Mouse (Mus musculus): ENCODE data around the gene Blzf1. TPM values are rescaled to one million over a fixed set of nuclear protein-coding genes. Genes with fewer than 3 reads are reported as not detected.

Gene Blzf1
- polyA plus RNA-seq, 1 experiment from 2014 or later = 25.1 TPM

DNA sequence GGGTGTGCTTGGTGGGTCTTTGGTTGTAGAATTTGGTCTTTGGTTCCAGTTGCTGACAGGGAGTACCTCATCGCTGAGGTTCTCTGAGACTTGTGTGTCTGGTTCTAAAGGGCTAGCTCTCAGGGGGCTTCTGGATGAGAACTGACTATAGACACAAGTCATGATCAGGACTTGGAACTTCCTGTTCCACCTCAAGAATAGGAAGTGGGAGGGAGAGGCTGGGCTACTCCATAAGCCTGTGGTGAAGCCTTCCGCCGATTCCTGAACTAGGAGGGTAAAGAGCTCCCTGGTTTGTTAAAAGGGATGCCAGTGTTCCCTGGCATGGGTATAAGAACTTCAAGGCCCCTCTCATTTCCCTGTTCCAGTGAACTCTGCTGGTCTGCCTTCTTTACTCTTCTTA is 23.3 kb downstream of the Blzf1 start:
- 86% methylated on average over 3 of the region's 3 CpGs for WGBS
- H3K4me1 ChIP-seq = no peaks in the 10 kb centered on the region

DNA sequence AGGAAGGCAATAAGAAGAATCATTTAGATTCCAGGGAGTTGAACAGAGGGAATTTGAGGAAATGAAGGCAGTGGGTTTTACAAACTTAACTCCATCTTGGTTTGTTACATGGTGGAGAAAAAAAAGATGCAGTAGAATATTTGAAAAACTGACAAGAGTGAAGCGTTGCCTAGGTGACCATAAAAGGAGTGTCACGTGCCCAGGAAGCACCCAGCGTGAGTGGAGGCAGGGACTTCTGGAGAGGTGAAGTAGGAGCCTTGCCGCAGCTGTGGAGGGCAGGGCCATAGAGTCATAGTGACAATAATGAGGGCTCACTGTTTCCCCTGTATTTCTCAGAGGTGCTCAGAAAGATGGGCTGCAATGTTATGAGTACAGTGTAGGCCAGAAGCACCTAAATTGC is 28.0 kb downstream of the Blzf1 start:
- no peaks in the 10 kb centered on the region for H3K27me3 ChIP-seq (replicated peaks; ENCODE audit: low read depth, poor library complexity, severe bottlenecking)
- no peak overlapping the region for H3K4me3 ChIP-seq
- DNase-seq (ENCODE audit: low spot score) = no peak
- no peaks in the 10 kb centered on the region for H3K9me3 ChIP-seq
- 71% methylated on average over 4 of the region's 4 CpGs for WGBS
- H3K36me3 ChIP-seq (replicated peaks) = no peaks in the 10 kb centered on the region
- peaks cover 14% of the 10 kb centered on the region for H3K4me1 ChIP-seq
- H3K27ac ChIP-seq (replicated peaks) = no peak overlapping the region

More for the DNA sequence above, 23.3 kb downstream of the Blzf1 start:
- Histone ChIP-seq H3K36me3 (replicated peaks) (no peaks in the 10 kb centered on the region), H3K4me3 (no peak overlapping the region), H3K27me3 (replicated peaks; ENCODE audit: low read depth, poor library complexity, severe bottlenecking) (no peaks in the 10 kb centered on the region), H3K9me3 (no peaks in the 10 kb centered on the region), H3K27ac (replicated peaks) (no peak overlapping the region)
- no peak for DNase-seq (ENCODE audit: low spot score)

DNA sequence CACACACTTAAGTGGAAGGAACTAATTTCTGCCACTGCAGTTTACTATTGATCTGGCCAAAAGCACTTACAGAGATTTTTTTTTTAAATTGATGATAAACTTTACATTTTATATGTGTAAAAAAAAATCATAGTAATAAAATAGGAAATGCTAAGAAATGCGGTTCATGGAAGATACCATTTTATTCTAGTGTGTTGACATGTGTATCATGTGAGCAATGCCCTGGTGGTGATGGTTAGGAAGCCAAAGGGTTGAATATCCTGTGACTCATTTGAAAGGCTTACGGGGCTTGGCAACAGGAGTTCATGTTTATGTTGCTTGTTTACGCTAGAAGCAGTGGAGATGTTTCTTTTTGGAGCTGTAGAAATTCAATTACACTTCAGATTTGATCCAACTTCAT is 30.7 kb downstream of the Blzf1 start:
- Histone ChIP-seq H3K4me3 (no peak overlapping the region), H3K36me3 (replicated peaks) (no peaks in the 10 kb centered on the region), H3K9me3 (no peaks in the 10 kb centered on the region), H3K4me1 (peaks cover 27% of the 10 kb centered on the region), H3K27ac (replicated peaks) (no peak overlapping the region), H3K27me3 (replicated peaks; ENCODE audit: low read depth, poor library complexity, severe bottlenecking) (no peaks in the 10 kb centered on the region)
- no peak for DNase-seq (ENCODE audit: low spot score)
- WGBS = 88% methylated on average over 3 of the region's 3 CpGs

DNA sequence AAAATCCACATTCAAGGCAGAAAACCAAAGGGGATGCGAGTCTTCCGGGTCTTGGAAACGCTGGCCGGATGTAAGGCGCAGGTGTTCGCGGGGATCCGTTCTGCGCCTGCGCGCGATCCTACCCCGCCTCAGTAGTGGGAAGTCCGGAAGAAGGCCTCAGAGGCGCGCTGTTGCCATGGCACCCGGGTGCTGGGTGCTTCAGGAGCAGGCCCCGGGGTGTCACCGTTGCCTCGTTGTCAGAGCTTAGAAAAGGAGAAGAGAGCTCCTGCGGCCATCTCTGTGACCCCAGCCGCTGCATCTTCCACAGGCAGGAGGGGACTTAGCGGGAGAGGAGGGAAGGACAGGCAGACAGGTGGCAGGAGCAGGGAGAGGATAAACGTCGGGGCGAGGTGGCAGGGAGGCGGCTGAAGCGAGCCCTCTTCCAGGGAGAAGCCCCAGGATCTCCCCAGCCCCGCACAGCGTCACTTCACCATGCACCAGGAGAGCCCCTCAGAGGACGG is 31.8 kb downstream of the Blzf1 start, which contains the start of gene Ccdc181:
Gene Ccdc181 (plus strand): TSS at position 131 of the 500 bp plus-strand sequence.
- no peaks in the 10 kb centered on the region for H3K27me3 ChIP-seq (replicated peaks; ENCODE audit: low read depth, poor library complexity, severe bottlenecking)
- no peaks in the 10 kb centered on the region for H3K9me3 ChIP-seq
- H3K4me3 ChIP-seq = peak within 1 kb of the TSS; percentile 78
- H3K27ac ChIP-seq (replicated peaks) = peak within 1 kb of the TSS; percentile 83
- peak; percentile 94 for DNase-seq (ENCODE audit: low spot score)
- peaks cover 27% of the 10 kb centered on the region for H3K4me1 ChIP-seq
- no peaks in the 10 kb centered on the region for H3K36me3 ChIP-seq (replicated peaks)
- under 1% methylated on average over 31 of the region's 31 CpGs for WGBS

DNA sequence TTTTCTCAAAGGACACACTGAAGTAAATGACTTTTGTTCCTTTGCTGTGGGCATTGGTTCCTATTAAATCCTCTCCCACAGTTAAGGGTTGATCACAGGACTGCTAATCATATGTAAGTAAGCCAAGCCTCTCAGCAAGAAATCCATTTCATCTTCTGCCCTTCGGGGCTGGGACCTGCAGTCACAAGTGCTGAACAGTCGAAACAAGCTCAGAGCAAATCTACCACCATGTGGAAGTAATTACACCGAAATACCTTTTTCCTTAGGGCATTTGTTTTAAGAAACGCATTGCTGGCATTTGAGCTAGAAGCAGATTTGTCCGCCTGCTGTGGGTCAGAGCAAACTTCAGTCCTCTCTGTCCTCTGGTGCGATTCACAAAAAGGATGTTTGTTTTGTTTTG is 33.6 kb downstream of the Blzf1 start:
- Histone ChIP-seq H3K4me3 (no peak overlapping the region), H3K9me3 (no peaks in the 10 kb centered on the region), H3K27ac (replicated peaks) (no peak overlapping the region), H3K4me1 (peaks cover 27% of the 10 kb centered on the region), H3K27me3 (replicated peaks; ENCODE audit: low read depth, poor library complexity, severe bottlenecking) (no peaks in the 10 kb centered on the region), H3K36me3 (replicated peaks) (no peaks in the 10 kb centered on the region)
- WGBS = 30% methylated on average over 6 of the region's 6 CpGs
- DNase-seq (ENCODE audit: low spot score) = peak; percentile 32

DNA sequence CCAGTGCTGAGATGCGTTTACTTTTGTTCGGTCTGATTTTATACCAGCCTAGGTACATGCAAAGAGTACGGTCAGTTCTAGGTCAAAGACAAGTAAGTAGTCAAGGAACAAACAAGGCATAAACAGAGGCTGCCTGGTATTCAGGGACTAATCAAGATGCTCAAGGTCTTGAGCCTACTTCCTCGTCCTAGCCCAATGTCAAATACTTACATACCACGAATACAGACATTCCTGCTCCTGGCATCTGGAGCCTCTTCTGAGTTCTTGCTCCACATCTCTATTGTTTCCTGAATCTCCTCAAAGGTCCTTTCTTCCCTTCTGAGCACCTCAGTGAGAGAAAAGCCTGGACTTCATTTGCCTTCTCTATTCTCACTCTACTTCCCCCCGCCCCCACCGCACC is 36.3 kb downstream of the Blzf1 start:
- Histone ChIP-seq H3K36me3 (replicated peaks) (0 out of 2 replicates have a peak, but pooled peaks cover 6% of the 10 kb centered on the region), H3K4me1 (peaks cover 27% of the 10 kb centered on the region), H3K4me3 (no peak overlapping the region), H3K27me3 (replicated peaks; ENCODE audit: low read depth, poor library complexity, severe bottlenecking) (no peaks in the 10 kb centered on the region), H3K27ac (replicated peaks) (no peak overlapping the region), H3K9me3 (no peaks in the 10 kb centered on the region)
- WGBS = 85% methylated on average over 7 of the region's 7 CpGs
- DNase-seq (ENCODE audit: low spot score) = no peak

DNA sequence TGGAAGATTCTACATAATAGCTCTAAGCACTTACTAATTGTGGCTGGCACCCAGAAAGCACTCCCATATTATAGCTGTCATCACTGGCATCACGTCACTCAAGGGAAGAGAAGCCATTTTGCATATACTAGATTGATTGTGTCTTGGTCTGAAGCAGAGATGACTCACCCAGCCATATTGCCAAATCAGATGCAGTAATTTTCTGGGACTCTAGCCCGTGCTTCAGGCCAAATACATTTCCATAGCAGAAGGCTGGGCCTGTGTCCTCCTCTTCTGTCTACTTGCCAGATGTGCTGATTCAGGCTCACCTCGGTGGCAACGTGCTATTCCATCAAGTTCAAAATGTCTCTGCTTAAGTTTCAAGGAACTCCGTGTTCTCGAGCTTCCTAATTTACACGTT is 45.7 kb downstream of the Blzf1 start:
- WGBS = 91% methylated on average over 7 of the region's 7 CpGs
- Histone ChIP-seq H3K4me3 (no peak overlapping the region), H3K27ac (replicated peaks) (no peak overlapping the region), H3K27me3 (replicated peaks; ENCODE audit: low read depth, poor library complexity, severe bottlenecking) (no peaks in the 10 kb centered on the region), H3K36me3 (replicated peaks) (peaks cover 48% of the 10 kb centered on the region), H3K4me1 (no peaks in the 10 kb centered on the region), H3K9me3 (no peaks in the 10 kb centered on the region)
- no peak for DNase-seq (ENCODE audit: low spot score)

DNA sequence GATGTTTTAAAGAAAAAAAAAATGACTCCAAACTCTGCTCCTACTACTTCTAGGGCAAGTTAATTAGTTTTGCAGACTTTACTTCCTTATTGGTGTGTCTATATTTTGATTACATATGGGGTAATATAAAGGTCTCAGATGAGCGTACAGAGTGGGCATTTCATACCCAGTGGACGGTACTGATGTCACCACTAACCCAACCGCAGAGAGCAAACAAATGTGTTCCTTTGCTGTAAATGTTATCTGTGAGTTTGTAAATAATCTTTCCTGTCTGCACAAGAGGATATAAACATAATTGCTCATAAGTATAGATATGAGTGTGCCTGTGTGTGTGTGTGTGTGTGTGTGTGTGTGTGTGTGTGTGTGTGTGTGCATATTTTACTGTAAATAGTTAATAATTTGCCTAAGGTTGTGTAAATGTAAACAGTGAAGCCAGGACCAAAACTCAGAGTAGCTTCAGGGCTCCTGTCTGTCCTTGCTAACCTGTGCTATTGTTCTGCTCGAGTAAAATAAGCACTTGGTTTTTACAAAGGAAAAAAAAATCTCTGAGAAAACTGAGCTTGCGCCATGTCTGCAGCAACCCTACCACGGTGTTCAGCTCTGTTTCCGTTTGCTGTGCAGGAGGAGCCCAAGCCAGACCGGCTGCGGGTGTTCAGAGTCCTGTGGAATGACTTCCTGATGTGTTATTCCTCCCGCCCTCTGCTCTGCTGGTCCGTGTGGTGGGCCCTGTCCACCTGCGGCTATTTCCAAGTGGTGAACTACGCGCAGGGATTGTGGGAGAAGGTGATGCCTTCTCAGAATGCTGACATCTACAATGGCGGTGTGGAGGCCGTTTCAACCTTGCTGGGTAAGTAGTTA is 46.9 kb downstream of the Blzf1 start:
- H3K27me3 ChIP-seq (replicated peaks; ENCODE audit: low read depth, poor library complexity, severe bottlenecking) = no peaks in the 10 kb centered on the region
- no peaks in the 10 kb centered on the region for H3K4me1 ChIP-seq
- H3K36me3 ChIP-seq (replicated peaks) = peaks cover 44% of the 10 kb centered on the region
- H3K9me3 ChIP-seq = no peaks in the 10 kb centered on the region
- DNase-seq (ENCODE audit: low spot score) = no peak
- no peak overlapping the region for H3K4me3 ChIP-seq
- 85% methylated on average over 16 of the region's 16 CpGs for WGBS
- H3K27ac ChIP-seq (replicated peaks) = no peak overlapping the region

DNA sequence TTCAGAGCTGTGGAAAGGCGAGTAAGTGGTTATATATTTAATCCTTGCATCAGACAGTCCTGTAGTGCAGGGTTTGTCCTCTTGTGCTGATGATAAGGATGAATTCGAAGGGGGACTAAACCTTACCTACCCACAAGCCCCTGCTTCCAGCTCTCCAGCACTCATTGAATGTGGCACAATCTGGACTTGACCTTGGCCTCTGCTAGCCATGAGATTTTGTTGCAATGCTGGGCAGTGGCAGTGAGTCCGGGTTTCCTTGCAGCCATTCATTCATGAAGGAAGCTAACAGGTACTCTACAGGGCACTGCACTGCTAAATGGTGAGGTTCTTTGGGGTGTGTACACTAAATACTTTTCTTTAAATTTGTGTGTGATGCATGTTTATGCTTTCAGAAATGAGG is 52.5 kb downstream of the Blzf1 start:
- Histone ChIP-seq H3K27me3 (replicated peaks; ENCODE audit: low read depth, poor library complexity, severe bottlenecking) (peaks cover 18% of the 10 kb centered on the region), H3K27ac (replicated peaks) (no peak overlapping the region), H3K4me1 (peaks cover 13% of the 10 kb centered on the region), H3K9me3 (no peaks in the 10 kb centered on the region), H3K4me3 (no peak overlapping the region), H3K36me3 (replicated peaks) (peaks cover 9% of the 10 kb centered on the region)
- no peak for DNase-seq (ENCODE audit: low spot score)
- 80% methylated on average over 3 of the region's 3 CpGs for WGBS

DNA sequence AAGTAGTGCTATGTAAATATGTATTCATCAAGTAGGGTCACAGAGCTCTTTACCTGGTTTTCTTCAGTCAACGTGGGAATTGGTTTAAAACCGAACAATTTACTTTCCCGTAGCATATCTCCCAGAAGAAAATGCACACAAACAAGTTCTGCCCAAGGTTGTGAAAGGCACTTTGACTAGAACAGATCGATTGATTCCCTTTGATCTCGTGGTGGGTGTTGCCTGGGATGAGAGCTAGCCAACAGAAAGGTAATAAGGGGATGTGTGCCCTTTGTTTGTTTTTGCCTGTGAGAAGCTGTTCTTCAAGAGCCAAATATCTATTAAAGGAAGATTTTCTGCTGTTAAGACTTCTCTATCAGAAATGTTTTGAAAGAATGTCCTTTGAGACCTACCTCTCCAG is 54.7 kb downstream of the Blzf1 start:
- 80% methylated on average over 5 of the region's 5 CpGs for WGBS

DNA sequence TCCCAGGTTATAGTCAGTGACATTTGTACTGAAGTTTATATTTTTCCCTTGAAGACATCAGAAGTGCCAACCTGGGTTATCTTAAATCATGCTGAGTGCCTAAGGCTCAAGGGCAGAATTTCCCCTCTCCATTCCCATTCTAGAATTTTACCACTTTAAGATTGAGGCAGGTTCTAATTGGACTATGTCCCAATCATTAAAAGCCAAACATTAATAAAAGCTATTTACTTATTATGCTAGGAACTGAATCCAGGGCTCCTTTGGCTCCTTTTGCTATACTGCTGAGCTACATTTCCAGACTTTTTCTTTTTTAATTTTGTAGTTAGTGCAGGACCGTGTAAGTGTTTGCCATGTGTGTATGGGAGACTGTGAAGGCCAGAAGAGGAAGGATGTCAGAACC is 55.9 kb downstream of the Blzf1 start:
- peaks cover 21% of the 10 kb centered on the region for H3K27me3 ChIP-seq (replicated peaks; ENCODE audit: low read depth, poor library complexity, severe bottlenecking)
- H3K4me3 ChIP-seq = no peak overlapping the region
- WGBS = 90% methylated on average over 1 of the region's 1 CpGs

More for the DNA sequence above, 54.7 kb downstream of the Blzf1 start:
- DNase-seq (ENCODE audit: low spot score) = no peak
- H3K4me3 ChIP-seq = no peak overlapping the region
- H3K27ac ChIP-seq (replicated peaks) = no peak overlapping the region
- H3K27me3 ChIP-seq (replicated peaks; ENCODE audit: low read depth, poor library complexity, severe bottlenecking) = peaks cover 21% of the 10 kb centered on the region
- H3K9me3 ChIP-seq = no peaks in the 10 kb centered on the region
- peaks cover 28% of the 10 kb centered on the region for H3K4me1 ChIP-seq
- H3K36me3 ChIP-seq (replicated peaks) = peaks cover 9% of the 10 kb centered on the region

DNA sequence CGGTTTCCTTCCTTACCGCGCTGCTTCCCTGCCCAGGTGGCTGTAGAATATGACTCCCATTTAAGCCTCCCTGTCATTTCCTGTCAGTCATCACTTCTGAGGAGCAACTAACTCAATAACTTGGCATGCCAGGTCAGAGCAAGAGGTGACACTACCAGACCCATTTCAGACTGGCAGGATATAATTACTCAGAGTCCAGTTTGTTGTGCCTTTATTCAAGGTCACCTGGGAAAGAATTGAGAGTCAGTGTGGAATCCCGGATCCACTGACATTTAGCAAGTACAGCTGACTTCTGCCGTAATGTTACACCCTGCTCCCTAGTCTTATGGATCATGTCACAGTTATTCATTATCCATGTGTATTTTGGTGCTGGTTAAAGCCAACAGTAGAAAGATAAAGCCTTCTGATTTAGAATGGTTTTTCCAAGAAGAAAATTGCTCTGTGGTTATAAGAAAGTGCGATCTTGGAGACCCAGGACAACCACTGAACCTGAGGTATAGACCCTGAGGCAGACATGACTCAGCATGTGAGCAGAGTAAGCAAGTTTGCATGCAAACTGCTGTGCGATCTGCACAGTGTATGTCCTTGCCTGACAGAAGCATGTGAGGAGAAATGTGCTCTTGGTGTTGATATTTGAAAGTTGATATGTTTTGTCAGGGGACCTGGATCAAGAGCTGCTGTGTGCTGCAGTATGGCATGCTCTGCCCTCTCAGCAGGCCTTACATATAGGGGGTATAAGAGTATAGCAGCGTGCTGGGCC is 56.7 kb downstream of the Blzf1 start:
- Histone ChIP-seq H3K36me3 (replicated peaks) (no peaks in the 10 kb centered on the region), H3K9me3 (no peaks in the 10 kb centered on the region), H3K4me3 (peak overlapping the region; percentile 83), H3K4me1 (peaks cover 39% of the 10 kb centered on the region), H3K27ac (replicated peaks) (no peak overlapping the region), H3K27me3 (replicated peaks; ENCODE audit: low read depth, poor library complexity, severe bottlenecking) (peaks cover 21% of the 10 kb centered on the region)
- 58% methylated on average over 8 of the region's 8 CpGs for WGBS
- DNase-seq (ENCODE audit: low spot score) = no peak

More for the DNA sequence above, 55.9 kb downstream of the Blzf1 start:
- Histone ChIP-seq H3K27ac (replicated peaks) (no peak overlapping the region), H3K4me1 (peaks cover 33% of the 10 kb centered on the region), H3K36me3 (replicated peaks) (no peaks in the 10 kb centered on the region), H3K9me3 (no peaks in the 10 kb centered on the region)
- no peak for DNase-seq (ENCODE audit: low spot score)

All from embryonic facial prominence, embryonic 10.5 days (tissue).